Mouse (Mus musculus) megakaryocyte, embryonic 14.5 days (primary cell): ENCODE results near the gene Hba-a1.

Experiments
- FLI1 ChIP-seq: IDR thresholded peaks from 2 replicates; pipeline ENCODE4 v1.6.1; 2012; ENCODE audit warnings: low read length, inconsistent platforms, mixed read lengths
- GATA1 ChIP-seq: IDR thresholded peaks from 3 replicates; pipeline ENCODE4 v1.6.1; 2012; ENCODE audit warnings: mixed read lengths, low read length, inconsistent platforms, borderline replicate concordance

DNA sequence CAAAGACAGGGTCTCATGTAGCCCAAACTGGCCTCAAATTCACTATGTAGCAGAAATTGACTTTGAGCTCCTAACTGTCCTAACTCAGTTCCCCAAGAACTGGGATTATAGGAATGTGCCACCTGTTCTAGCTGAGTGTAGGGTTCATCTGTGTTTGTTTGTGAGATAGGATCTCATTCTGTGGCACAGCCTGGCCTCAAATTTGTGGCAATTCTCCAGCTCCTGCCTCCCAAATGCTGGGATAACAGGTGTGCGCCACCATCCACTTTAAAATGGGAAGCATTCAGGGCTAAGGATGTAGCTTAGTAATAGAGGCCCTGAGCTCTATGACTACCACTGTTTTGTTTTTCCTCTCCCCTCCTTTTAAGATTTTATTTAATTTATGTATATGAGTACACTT, 30.2 kb upstream of the Hba-a1 start:
- TF ChIP-seq GATA1 = no peak
- TF ChIP-seq FLI1 = no peak
